Mouse (Mus musculus): Measurements from ENCODE around the gene Sytl2. TPM values are rescaled to one million over a fixed set of nuclear protein-coding genes. Genes with fewer than 3 reads are reported as not detected.

The Sytl2 gene
- polyA plus RNA-seq, 1 experiment from 2014 or later, result 10.1 TPM

DNA sequence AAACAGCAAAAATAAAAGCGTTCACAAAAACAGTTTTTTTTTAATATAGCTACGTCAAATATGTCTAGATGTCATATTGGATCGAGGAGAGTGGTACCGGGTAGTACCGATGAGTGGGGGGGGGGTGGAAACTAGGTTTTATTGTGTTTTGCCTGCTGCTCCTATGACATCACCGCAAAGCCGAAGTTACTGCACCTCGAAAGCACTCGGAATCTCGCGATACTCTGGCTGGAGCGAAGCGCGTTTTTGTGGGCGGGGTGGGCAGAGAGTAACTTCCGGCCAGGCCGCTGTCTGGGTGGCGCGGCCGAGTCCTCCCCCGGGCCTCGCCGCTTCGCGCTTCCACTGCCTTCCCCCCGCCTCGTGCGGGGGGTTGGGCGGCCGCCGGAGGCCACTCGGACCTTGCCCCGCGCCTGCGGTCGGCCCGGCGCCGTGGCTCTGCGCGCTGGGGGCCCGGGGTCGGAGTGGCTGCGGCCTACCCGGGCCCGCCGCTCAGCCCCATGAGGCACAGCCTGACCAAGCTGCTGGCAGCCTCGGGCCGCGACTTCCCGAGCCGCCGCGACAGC, 140.5 kb downstream of the Sytl2 start, which contains the start of gene Crebzf:
Gene Crebzf, plus strand, starts transcription at position 212 of the 563 bp plus-strand sequence.
- peak; percentile 97 for ATAC-seq (ENCODE audit: low FRiP score, low TSS enrichment)
- Histone ChIP-seq H3K9me3 (ENCODE audit: low read length) (no peaks in the 10 kb centered on the region), H3K4me1 (ENCODE audit: insufficient read depth, low read length) (peaks cover 5% of the 10 kb centered on the region; the same call in 1 of the 2 replicates), H3K27me3 (ENCODE audit: insufficient read depth, low read length) (no peaks in the 10 kb centered on the region), H3K9ac (replicated peaks; ENCODE audit: low read length) (peak within 1 kb of the TSS; percentile 99), H3K4me2 (replicated peaks; ENCODE audit: low read depth, low read length) (peak within 1 kb of the TSS; percentile 93), H3K36me3 (ENCODE audit: insufficient read depth, low read length) (peaks cover 3% of the 10 kb centered on the region; the same call in 1 of the 2 replicates), H3K4me3 (ENCODE audit: low read length) (peak within 1 kb of the TSS; percentile 99), H3K27ac (ENCODE audit: low read length) (peak within 1 kb of the TSS; percentile 99)
- WGBS, result 0% methylated on average over 48 of the region's 54 CpGs

DNA sequence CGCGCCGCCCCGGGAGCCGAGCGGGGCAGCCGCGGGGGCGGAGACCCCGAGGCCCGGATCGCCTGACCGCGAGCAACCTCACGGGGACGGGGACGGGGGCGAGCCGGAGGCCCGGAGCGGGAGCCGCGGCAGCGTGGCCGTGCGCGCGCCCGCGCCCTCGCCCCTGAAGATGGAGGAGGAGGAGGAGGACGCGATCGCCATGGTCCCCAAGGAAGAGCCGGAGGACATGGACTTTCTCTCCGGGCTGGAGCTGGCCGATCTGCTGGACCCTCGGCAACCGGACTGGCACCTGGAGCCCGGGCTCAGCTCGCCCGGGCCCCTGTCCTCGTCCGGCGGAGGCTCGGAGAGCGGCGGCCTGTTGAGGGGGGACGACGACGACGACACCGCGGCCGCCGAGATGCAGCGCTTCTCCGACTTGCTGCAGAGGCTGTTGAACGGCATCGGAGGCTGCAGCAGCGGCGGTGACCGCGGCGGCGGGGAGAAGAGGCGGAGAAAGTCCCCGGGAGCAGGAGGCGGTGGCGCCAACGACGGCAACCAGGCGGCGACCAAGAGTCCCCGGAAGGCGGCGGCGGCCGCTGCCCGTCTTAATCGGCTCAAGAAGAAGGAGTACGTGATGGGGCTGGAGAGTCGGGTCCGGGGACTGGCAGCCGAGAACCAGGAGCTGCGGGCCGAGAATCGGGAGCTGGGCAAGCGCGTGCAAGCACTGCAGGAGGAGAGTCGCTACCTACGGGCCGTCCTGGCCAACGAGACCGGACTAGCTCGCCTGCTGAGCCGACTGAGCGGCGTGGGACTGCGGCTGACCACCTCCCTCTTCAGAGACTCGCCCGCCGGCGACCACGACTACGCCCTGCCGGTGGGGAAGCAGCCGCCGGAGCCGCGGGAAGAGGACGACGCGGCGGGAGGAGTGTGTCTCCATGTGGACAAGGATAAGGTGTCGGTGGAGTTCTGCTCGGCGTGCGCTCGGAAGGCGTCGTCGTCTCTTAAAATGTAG, 141.3 kb downstream of the Sytl2 start:
- Histone ChIP-seq H3K9me3 (ENCODE audit: low read length) (no peaks in the 10 kb centered on the region), H3K36me3 (ENCODE audit: insufficient read depth, low read length) (peaks cover 4% of the 10 kb centered on the region; the same call in 1 of the 2 replicates), H3K27ac (ENCODE audit: low read length) (peak overlapping the region; percentile 99), H3K4me1 (ENCODE audit: insufficient read depth, low read length) (peaks cover 5% of the 10 kb centered on the region; the same call in 1 of the 2 replicates), H3K9ac (replicated peaks; ENCODE audit: low read length) (peak overlapping the region; percentile 99), H3K4me3 (ENCODE audit: low read length) (peak overlapping the region; percentile 99), H3K27me3 (ENCODE audit: insufficient read depth, low read length) (no peaks in the 10 kb centered on the region), H3K4me2 (replicated peaks; ENCODE audit: low read depth, low read length) (peak overlapping the region; percentile 93)
- WGBS, result under 1% methylated on average over 115 of the region's 123 CpGs
- peak; percentile 79 for ATAC-seq (ENCODE audit: low FRiP score, low TSS enrichment)

DNA sequence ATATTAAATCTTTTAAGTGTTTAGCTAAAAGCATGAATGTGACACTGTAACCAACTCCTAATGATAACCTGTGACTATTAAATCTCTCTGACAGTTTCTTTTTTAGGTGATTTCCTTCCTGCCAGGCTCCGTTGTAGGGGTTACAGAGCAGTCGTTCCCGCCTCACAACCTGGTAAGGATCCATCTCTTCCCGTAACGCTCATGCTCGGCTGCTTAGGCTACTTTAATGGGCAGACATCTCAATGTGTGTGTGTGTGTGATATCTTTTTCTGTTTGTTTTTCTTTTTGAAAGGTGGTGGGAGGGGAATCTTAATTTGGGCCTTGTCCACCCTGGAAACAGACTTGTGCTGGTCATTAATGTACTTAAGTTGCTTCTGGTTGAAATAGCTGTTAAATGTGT, 142.2 kb downstream of the Sytl2 start:
- Histone ChIP-seq H3K4me3 (ENCODE audit: low read length) (peak overlapping the region; percentile 99), H3K9ac (replicated peaks; ENCODE audit: low read length) (peak overlapping the region; percentile 99), H3K27me3 (ENCODE audit: insufficient read depth, low read length) (no peaks in the 10 kb centered on the region), H3K4me2 (replicated peaks; ENCODE audit: low read depth, low read length) (peak overlapping the region; percentile 93), H3K36me3 (ENCODE audit: insufficient read depth, low read length) (peaks cover 6% of the 10 kb centered on the region), H3K9me3 (ENCODE audit: low read length) (no peaks in the 10 kb centered on the region), H3K4me1 (ENCODE audit: insufficient read depth, low read length) (peaks cover 5% of the 10 kb centered on the region; the same call in 1 of the 2 replicates), H3K27ac (ENCODE audit: low read length) (no peak overlapping the region; the same call in 1 of the 2 replicates)
- no peak for ATAC-seq (ENCODE audit: low FRiP score, low TSS enrichment)
- WGBS, result 0% methylated on average over 6 of the region's 6 CpGs

DNA sequence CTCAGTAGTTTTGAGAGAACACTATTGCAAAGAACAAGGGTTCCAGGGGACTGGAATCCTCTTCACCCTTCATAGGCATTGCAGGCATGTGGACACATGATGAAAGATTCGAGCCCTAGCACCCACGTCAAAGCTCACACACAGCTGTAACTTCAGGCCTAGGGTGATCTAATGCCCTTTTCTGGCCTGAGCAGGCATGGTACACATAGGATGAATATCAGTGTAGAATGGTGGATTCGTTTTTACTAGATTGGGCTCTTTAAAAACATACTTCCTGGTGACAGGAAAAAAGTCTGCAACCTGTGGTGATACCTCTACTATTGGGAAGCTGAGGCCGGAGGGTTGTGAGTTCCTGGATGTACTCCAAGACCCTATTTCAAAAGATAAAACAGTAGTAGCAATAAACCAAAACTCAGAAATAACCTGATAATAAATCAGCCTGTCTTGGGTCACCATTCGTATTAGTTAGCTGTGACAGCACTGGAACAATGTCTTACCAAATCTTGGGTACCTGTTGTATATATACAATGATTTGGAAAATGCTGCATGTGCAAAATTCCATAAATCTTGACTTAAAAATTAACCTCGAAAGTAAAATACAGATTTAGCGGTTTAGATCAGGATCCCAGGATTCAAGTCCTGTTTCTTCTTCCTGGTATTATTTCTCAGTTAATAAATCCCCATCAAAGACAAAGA, 154.2 kb downstream of the Sytl2 start:
- WGBS, result 24% methylated on average over 7 of the region's 7 CpGs
- peaks cover 9% of the 10 kb centered on the region for H3K36me3 ChIP-seq (ENCODE audit: insufficient read depth, low read length)
- H3K27ac ChIP-seq (ENCODE audit: low read length), result peak overlapping the region; percentile 53
- peak overlapping the region; percentile 79 for H3K4me3 ChIP-seq (ENCODE audit: low read length)
- H3K9ac ChIP-seq (replicated peaks; ENCODE audit: low read length), result peak overlapping the region; percentile 83
- no peaks in the 10 kb centered on the region for H3K9me3 ChIP-seq (ENCODE audit: low read length)
- H3K4me2 ChIP-seq (replicated peaks; ENCODE audit: low read depth, low read length), result peak overlapping the region; percentile 64
- no peaks in the 10 kb centered on the region for H3K27me3 ChIP-seq (ENCODE audit: insufficient read depth, low read length)
- no peak for ATAC-seq (ENCODE audit: low FRiP score, low TSS enrichment)
- H3K4me1 ChIP-seq (ENCODE audit: insufficient read depth, low read length), result peaks cover 10% of the 10 kb centered on the region

DNA sequence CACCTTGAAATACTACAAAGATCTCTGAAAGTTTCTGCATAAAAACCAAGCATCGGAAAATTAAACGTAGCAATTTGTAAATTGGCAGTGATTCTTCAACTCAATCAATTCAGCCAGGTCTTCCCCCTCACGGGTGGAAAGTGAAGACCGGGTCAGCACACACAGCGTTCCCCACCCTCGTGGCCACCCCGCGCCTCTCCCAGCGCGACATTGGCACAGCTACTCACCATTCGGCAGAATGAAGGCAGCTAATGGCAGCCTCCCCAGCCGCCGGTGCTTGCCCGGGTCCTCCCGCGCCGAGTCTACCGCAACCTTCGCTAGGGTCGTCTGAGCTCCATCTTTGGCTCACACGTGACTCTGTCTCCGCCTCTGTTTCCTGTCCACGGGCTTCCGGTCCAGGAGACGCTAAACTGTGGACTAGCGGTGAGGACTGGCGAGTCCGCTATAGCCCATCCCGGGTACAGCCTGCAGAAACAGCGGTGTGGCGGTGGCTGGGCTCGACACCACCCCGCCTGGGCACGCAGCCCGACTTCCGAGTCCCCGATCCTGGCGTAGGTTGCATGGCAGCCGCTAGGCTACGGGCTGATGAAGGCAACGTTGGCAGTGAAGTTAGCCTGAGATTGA, 154.9 kb downstream of the Sytl2 start, which contains the start of gene Tmem126a:
Gene Tmem126a, minus strand, starts transcription at position 385 of the 624 bp plus-strand sequence.
- no peaks in the 10 kb centered on the region for H3K9me3 ChIP-seq (ENCODE audit: low read length)
- H3K27ac ChIP-seq (ENCODE audit: low read length), result peak within 1 kb of the TSS; percentile 93
- peak; percentile 98 for ATAC-seq (ENCODE audit: low FRiP score, low TSS enrichment)
- peaks cover 10% of the 10 kb centered on the region for H3K4me1 ChIP-seq (ENCODE audit: insufficient read depth, low read length)
- peak within 1 kb of the TSS; percentile 79 for H3K4me3 ChIP-seq (ENCODE audit: low read length)
- H3K36me3 ChIP-seq (ENCODE audit: insufficient read depth, low read length), result peaks cover 7% of the 10 kb centered on the region; the same call in 1 of the 2 replicates
- peak within 1 kb of the TSS; percentile 64 for H3K4me2 ChIP-seq (replicated peaks; ENCODE audit: low read depth, low read length)
- H3K27me3 ChIP-seq (ENCODE audit: insufficient read depth, low read length), result no peaks in the 10 kb centered on the region
- peak within 1 kb of the TSS; percentile 83 for H3K9ac ChIP-seq (replicated peaks; ENCODE audit: low read length)
- WGBS, result under 1% methylated on average over 41 of the region's 41 CpGs

DNA sequence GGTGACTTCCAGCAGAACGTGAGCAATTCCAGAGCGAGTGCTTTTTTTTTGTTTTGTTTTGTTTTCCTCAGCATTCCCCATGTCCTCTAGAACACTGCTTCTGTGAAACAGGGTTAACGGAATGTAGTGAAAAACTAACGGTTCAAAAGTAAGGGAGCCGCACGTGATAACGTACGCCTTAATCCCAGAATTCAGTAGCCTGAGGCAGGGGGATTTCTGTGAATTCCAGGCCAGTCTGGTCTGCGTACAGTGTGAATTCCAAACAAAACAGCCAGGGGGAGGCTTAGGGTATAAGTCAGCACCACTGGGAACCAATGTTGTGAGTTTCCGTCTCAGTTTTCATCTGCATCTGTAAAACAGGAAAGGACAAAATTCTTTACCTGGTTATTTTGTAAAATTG, 155.5 kb downstream of the Sytl2 start:
- Histone ChIP-seq H3K4me1 (ENCODE audit: insufficient read depth, low read length) (peaks cover 10% of the 10 kb centered on the region), H3K4me2 (replicated peaks; ENCODE audit: low read depth, low read length) (peak overlapping the region; percentile 64), H3K9me3 (ENCODE audit: low read length) (no peaks in the 10 kb centered on the region), H3K27me3 (ENCODE audit: insufficient read depth, low read length) (no peaks in the 10 kb centered on the region), H3K9ac (replicated peaks; ENCODE audit: low read length) (peak overlapping the region; percentile 83), H3K4me3 (ENCODE audit: low read length) (peak overlapping the region; percentile 79), H3K36me3 (ENCODE audit: insufficient read depth, low read length) (peaks cover 7% of the 10 kb centered on the region; the same call in 1 of the 2 replicates), H3K27ac (ENCODE audit: low read length) (peak overlapping the region; percentile 93)
- 14% methylated on average over 10 of the region's 10 CpGs for WGBS
- ATAC-seq (ENCODE audit: low FRiP score, low TSS enrichment), result peak; percentile 56; the same call in 1 of the 2 replicates

Other genes starting within 250 kb of the Sytl2 start
- gene Picalm, start 172.0 kb upstream of the Sytl2 start, polyA plus RNA-seq (2015; fragmentation: Nextera tagmentation; extraction: Ambion mirVana), result 34.7 and 39.9 TPM in 2 replicates
- gene Ccdc83, start 36.5 kb upstream of the Sytl2 start, polyA plus RNA-seq (2015; fragmentation: Nextera tagmentation; extraction: Ambion mirVana), result not detected in 2 replicates
- gene Ccdc89, start 124.3 kb downstream of the Sytl2 start, polyA plus RNA-seq (2015; fragmentation: Nextera tagmentation; extraction: Ambion mirVana), result 1.2 and 1.3 TPM in 2 replicates
- gene Crebzf, start 140.5 kb downstream of the Sytl2 start, polyA plus RNA-seq (2015; fragmentation: Nextera tagmentation; extraction: Ambion mirVana), result 18.1 and 20.7 TPM in 2 replicates
- 109 and 114 TPM in 2 replicates for gene Tmem126a, start 155.0 kb downstream of the Sytl2 start, polyA plus RNA-seq (2015; fragmentation: Nextera tagmentation; extraction: Ambion mirVana)
- 42.3 and 44.3 TPM in 2 replicates for gene Tmem126b, start 173.7 kb downstream of the Sytl2 start, polyA plus RNA-seq (2015; fragmentation: Nextera tagmentation; extraction: Ambion mirVana)
- gene Dlg2, start 174.4 kb downstream of the Sytl2 start, polyA plus RNA-seq (2015; fragmentation: Nextera tagmentation; extraction: Ambion mirVana), result 0.98 and 1.0 TPM in 2 replicates